Mouse (Mus musculus) ovary, adult 18-20 months (tissue): Measurements from ENCODE around the gene Cerk.
A peak's percentile ranks its signal among the peaks of the same experiment; 100 is the strongest.
"Not testable (repeated sequence)": the region's sequence is repeated elsewhere in the genome, so short reads cannot be mapped to it uniquely, and the experiment has no call there.

ENCODE experiments used
- DNase-seq: peaks from one replicate; pipeline ENCODE4 v3.0.0; 2022; ENCODE audit warnings: low spot score, mixed read lengths

Cerk gene

DNA sequence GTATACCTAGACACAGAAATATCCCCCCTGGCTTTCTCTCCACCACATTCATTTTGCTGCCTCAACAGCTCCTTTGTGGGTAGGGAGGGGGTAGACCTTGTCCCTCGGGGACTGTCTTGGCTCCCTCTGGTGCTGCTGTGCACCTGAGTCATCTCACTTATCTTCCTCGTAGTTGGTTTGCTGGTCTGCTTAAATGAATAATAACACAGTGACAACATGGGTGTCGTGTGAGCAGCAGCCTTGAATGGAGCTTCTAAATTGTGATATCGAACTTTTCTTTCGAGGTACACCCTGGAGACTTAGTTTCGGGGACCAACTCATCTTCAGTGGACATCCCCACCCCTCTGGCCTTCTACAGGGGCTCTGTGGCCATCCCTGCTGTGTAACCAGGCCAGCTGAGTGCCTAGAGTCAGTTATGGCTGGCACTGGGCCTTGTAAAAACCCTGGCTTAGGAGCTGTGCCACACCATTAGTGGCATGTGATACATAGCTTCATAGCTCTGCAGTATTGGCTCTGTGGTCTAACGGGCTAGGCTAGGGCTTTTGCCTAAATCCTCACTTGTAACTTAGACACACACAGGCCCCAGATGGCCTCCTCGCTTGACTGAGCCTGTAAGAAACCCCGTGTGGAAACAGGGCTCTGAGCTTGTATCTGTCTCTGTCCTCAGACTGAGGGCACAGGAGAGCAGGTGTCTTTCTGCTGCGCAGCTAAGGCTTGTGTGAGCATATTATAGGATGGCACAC lies 75.4 kb downstream of the Cerk start:
- no peak for DNase-seq

GRCm38 (mm10) chr15:86109650-86110211 lies 76.2 kb downstream of the Cerk start:
- DNase-seq, result no peak

DNA sequence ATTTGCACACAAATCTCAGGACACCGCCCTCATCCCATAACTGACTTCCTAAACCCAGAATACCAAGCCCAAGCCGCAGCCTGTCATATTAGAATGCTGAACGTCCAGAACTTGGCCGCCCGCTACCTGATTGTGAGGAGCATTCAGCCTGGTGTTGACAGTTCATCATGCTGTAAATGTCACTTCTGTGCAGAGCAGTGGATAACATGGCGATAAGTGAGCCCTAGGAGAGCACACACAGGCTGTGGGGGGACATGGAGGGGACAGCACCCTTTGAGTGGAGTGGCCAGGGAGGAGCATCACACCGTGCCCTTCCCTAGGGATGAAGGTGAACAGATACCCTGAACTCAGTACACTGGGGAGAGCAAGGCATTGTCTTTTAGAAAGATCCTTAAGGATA lies 76.7 kb downstream of the Cerk start:
- no peak for DNase-seq

- no peak for DNase-seq
These were observed 78.0 kb downstream of the Cerk start for GRCm38 (mm10) chr15:86107831-86108471.

DNA sequence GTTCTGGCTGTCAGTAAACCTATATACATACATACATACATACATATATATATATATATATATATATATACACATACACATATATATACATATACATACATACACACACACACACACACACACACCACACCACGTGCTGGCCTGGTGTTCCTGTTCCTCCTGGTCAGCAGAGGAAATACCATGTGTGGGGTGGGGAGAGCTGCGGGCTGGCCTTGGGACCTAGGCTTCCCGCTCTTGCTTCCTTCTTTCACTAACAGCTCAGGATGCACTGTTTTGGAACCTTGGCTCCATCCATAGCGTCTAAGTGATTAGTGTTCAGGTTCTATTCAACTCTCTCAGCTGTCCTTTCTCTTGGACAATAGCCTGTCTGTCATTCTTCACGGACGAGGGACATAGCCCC lies 80.2 kb downstream of the Cerk start:
- no peak for DNase-seq

- DNase-seq, result no peak
These were observed 80.6 kb downstream of the Cerk start for GRCm38 (mm10) chr15:86105345-86105697.

- no peak for DNase-seq
These were observed 81.3 kb downstream of the Cerk start for GRCm38 (mm10) chr15:86104401-86105344.

- DNase-seq, result no peak
These were observed 83.6 kb downstream of the Cerk start for GRCm38 (mm10) chr15:86102308-86102707.

DNA sequence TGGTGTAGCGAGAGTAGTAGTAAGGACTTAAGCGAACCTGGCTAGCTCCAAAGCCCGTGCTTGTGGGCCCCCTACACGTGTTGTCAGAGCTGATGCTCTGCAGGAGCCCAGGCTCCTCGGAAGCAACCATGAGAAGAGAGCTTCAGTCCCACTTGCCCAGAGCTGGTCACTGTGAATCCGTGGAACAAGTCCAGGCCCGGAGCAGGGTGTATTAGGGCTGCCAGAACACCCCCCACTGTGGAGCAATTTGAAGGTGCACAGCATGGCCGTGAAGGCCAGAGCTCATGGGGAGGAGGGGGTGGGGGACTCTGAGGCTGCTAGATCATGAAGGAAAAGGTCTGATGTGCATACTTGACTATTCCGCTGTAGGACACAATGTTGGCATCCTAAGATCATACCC lies 84.4 kb downstream of the Cerk start:
- DNase-seq, result no peak

GRCm38 (mm10) chr15:86097871-86098270 lies 88.1 kb downstream of the Cerk start:
- DNase-seq, result no peak

DNA sequence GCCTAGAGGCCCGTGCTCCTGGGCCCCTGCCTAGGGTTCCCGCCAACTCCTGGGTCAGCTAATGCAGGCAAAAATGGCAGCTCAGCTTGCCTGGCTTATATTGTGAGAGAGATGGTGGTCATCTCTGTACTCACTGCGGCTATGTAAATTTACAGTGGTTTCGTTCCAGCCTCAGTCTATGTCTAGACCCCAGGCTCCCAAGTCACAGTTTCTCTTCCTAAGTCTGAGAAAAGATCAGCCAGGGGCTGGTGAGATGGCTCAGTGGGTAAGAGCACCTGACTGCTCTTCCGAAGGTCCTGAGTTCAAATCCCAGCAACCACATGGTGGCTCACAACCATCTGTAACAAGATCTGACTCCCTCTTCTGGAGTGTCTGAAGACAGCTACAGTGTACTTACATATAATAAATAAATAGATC lies 89.3 kb downstream of the Cerk start:
- not testable (repeated sequence) for DNase-seq

GRCm38 (mm10) chr15:86095722-86096603 lies 90.0 kb downstream of the Cerk start:
- no peak for DNase-seq

- DNase-seq, result no peak
These were observed 91.4 kb downstream of the Cerk start for GRCm38 (mm10) chr15:86094324-86095121.

DNA sequence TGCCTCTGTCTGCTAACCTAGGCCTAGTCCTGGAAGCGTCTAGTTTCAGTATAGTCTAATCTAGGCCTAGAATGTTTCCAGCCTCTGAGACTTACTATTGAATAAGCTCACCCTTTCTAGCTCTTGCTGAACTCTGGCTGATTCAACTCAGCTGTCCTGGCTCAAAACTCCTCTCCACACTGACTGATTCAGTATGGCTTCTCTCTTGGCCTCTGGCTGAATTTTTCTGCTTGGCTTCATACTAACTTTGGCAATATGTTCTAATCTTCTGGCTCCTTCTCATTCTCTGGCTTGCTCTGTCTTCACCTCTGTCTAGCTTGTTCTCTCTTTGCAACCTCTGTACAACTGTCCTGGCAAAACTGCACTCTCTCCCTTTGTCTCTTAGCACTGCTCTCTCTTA lies 92.7 kb downstream of the Cerk start:
- DNase-seq, result no peak

DNA sequence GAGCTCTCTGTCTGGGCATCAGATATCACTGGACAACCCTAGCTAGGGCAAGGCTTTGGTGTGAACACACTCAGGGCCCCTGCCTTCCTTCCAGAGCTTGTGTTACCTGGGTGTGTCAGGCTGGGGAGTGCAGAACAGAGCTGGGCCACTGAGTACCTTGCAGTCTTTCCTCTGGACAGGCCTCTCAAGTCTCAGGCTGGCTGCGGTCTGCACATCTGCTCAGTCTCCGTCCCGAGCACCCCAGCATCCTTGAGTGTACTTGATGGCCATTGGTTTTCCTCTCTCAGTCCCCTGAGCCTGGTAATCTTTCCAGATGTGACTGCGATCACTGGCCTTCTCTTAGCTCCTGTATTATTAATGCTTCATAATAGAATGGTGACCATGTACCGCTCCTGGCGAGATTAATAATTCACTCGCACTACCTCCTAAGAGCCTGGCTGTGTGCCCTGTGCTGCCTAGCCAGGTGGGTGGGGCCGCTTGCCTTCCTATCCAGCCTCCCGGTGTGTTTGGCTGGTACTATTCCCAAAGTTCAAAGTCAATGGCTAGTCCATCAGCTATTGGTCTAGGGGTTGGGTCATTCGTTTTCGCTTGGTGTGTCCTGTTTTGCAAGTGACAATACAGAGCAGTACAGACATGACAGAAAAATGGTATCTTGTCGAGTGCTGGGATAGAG lies 93.8 kb downstream of the Cerk start:
- DNase-seq, result no peak

DNA sequence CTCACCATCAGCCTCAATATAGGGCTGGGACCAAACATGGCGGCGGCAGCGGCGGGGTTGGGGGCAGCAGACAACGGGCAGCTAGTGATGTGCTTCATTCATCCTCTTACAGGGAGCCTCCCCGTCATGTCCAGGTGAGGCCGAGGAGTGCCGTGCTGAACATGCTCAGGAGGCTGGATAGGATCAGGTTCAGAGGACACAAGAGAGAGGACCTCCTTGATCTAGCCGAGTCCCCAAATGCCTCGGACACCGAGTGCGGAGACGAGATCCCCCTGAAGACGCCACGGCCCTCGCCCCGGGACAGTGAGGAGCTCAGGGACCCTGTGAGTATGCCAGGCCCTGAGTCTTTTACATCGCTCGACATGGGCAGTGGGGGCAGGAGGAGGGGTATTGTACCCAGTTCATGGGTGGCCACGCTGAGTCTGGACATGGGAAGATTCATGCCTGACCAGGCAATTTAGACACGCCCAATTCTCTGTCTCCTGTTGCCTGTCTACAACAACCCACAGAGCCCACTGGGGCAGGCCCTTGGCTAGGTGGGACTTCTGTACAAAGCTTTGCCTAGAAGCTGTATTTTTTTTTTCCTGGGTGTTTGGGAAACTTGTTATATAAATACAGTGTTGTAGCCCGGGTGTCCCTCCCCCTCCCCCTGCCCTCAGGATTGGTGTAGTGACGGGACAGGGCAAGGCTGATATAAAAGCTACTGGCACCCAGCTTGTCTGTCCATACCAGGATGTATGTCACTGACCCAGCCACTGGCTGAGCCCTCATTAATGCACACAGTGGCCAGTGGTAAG lies 94.5 kb downstream of the Cerk start:
- no peak for DNase-seq

- DNase-seq, result no peak
These were observed 95.4 kb downstream of the Cerk start for GRCm38 (mm10) chr15:86090578-86090977.

DNA sequence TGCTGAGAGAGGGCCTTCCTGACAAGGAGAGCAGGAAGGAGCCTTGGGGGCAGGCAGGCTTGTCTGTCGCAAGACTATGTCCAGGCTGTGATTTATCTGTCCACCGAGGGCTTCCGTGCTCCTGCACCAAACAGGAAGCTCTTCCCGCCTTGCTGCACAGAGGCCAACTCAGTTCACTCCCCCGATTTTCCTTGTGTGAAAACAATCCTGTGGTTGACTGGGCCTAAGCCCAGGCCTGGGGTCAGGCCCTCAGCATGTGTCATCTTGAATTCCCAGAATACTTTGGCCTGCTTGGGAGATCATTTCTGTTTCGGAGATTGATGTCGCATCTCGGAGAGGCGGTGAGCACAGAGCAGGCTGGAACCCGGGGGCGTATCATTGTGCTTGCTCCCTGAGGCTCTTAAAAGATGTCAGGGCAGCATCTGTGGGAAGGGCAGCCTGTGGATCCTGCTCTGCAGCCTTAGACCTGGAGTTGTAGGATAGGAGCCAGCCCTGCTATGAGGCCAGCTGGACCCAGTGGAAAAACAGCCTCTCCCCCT lies 95.9 kb downstream of the Cerk start:
- peak; percentile 87 for DNase-seq
